13 mouse cellular contexts compared by ENCODE assay signal in genomic region chr5:64476641-64477369, GRCm38 (mm10).
DNase-seq lines count a peak whose midpoint lies in the region; ATAC-seq lines count a peak whose summit lies in the region.
"Had no signal": no experiment of that assay in that cellular context is flagged by ENCODE, and none has a peak within 500 bp of the region (broad histone marks: within the 10 kb centered on the region; RNA-seq: fewer than 3 reads in every experiment).

No protein-coding gene starts in this region.

- no peak overlapping the region for H3K4me3 ChIP-seq in forebrain, embryonic 13.5 days
- H3K4me3 ChIP-seq in midbrain, embryonic 13.5 days (replicated peaks) = no peak overlapping the region
- H3K4me3 ChIP-seq in liver, embryonic 12.5 days = no peak overlapping the region

- H3K9me3 ChIP-seq in forebrain, embryonic 13.5 days (replicated peaks) = 0 out of 2 replicates have a peak, but pooled peaks cover 4% of the 10 kb centered on the region
- no peaks in the 10 kb centered on the region for H3K9me3 ChIP-seq in midbrain, embryonic 13.5 days
- H3K9me3 ChIP-seq in liver, embryonic 12.5 days (replicated peaks) = no peaks in the 10 kb centered on the region

- peaks cover 31% of the 10 kb centered on the region for H3K4me1 ChIP-seq in forebrain, embryonic 13.5 days
- no peaks in the 10 kb centered on the region; the same call in 1 of the 2 replicates for H3K4me1 ChIP-seq in midbrain, embryonic 13.5 days (replicated peaks)
- 0 out of 2 replicates have a peak, but pooled peaks cover 5% of the 10 kb centered on the region for H3K4me1 ChIP-seq in liver, embryonic 12.5 days

- ATAC-seq in forebrain, embryonic 13.5 days = peak; percentile 87
- ATAC-seq in midbrain, embryonic 13.5 days = peak; percentile 69; the same call in 1 of the 2 replicates
- no peak for ATAC-seq in liver, embryonic 12.5 days

- intact Hi-C loops in left cerebral cortex, postnatal 10 days (cut with DNase I) = loop anchor here (5.0 kb wide), 1 partner anchor 85 kb away; no protein-coding TSS in a partner anchor

- H3K4me2 ChIP-seq in forebrain, embryonic 13.5 days = peak overlapping the region; percentile 34
- H3K4me2 ChIP-seq in midbrain, embryonic 13.5 days (replicated peaks) = no peak overlapping the region
- no peak overlapping the region for H3K4me2 ChIP-seq in liver, embryonic 12.5 days

- H3K9ac ChIP-seq in forebrain, embryonic 13.5 days = no peak overlapping the region
- no peak overlapping the region for H3K9ac ChIP-seq in midbrain, embryonic 13.5 days (replicated peaks)
- H3K9ac ChIP-seq in liver, embryonic 12.5 days = no peak overlapping the region

- no peaks in the 10 kb centered on the region for H3K36me3 ChIP-seq in forebrain, embryonic 13.5 days (ENCODE audit: poor library complexity, severe bottlenecking)
- H3K36me3 ChIP-seq in midbrain, embryonic 13.5 days = no peaks in the 10 kb centered on the region
- no peaks in the 10 kb centered on the region for H3K36me3 ChIP-seq in liver, embryonic 12.5 days

- no peaks in the 10 kb centered on the region for H3K27me3 ChIP-seq in forebrain, embryonic 13.5 days
- H3K27me3 ChIP-seq in midbrain, embryonic 13.5 days = no peaks in the 10 kb centered on the region
- H3K27me3 ChIP-seq in liver, embryonic 12.5 days (replicated peaks) = peaks cover 3% of the 10 kb centered on the region; the same call in 1 of the 2 replicates

- peak overlapping the region; percentile 76 for H3K27ac ChIP-seq in forebrain, embryonic 13.5 days
- no peak overlapping the region for H3K27ac ChIP-seq in midbrain, embryonic 13.5 days
- H3K27ac ChIP-seq in liver, embryonic 12.5 days = no peak overlapping the region

- 9% methylated on average over 11 of the region's 11 CpGs for WGBS in forebrain, embryonic 13.5 days
- WGBS in midbrain, embryonic 13.5 days = 14% methylated on average over 11 of the region's 11 CpGs
- 68% methylated on average over 11 of the region's 11 CpGs for WGBS in liver, embryonic 12.5 days (ENCODE audit: insufficient replicate concordance)

- DNase-seq in left cerebral cortex, adult 11 months (ENCODE audit: low spot score) = peak; percentile 5
- DNase-seq in left cerebral cortex, postnatal 10 days (ENCODE audit: extremely low spot score in 1 of 2, low spot score in 2 of 2) = no peak
- DNase-seq in embryo, embryonic 10.5 days (ENCODE audit: low spot score) = peak; percentile 39
- no peak for DNase-seq in layer of hippocampus, postnatal 25 days (ENCODE audit: extremely low spot score in 1 of 2, low spot score in 1 of 2)
- no peak for DNase-seq in thymus, postnatal 10 days (ENCODE audit: low spot score in 2 of 2)
- DNase-seq: cerebellum, adult 2 months; heart, adult 18-20 months; kidney, adult 9 months; lung, adult 18-20 months; lung, postnatal 36 days had no signal

Comparison
In these comparisons a context has a peak if more than half of its experiments do, and no peak if none do; other contexts are left out.
1. DNase-seq: peak in left cerebral cortex, adult 11 months (single experiment) and embryo, embryonic 10.5 days (single experiment); none in left cerebral cortex, postnatal 10 days (0 of 2), layer of hippocampus, postnatal 25 days (0 of 2) and thymus, postnatal 10 days (0 of 2).